Mouse (Mus musculus) MEL (cell line): ENCODE results near the gene G6pc3.

ENCODE experiments used
- CTCF ChIP-seq, 3 experiments: IDR thresholded peaks in 2 of 3; conservative IDR thresholded peaks in 1 of 3; 2 replicates each; pipeline ENCODE4 v1.5.1; 2011 to 2012; ENCODE audit warnings: low read length in 3 of 3, low read depth in 2 of 3, mild to moderate bottlenecking in 2 of 3, improper control_type of control experiment in 1 of 3, inconsistent platforms in 1 of 3, mixed read lengths in 1 of 3, moderate library complexity in 1 of 3; ENCODE audit not compliant: control insufficient read depth in 1 of 3, insufficient read depth in 1 of 3, poor library complexity in 1 of 3, severe bottlenecking in 1 of 3
- ETS1 ChIP-seq: IDR thresholded peaks from 2 replicates; pipeline ENCODE4 v1.6.1; 2012; ENCODE audit warnings: low read depth, mild to moderate bottlenecking, inconsistent platforms, low read length, improper control_type of control experiment, moderate library complexity
- MAX ChIP-seq: IDR thresholded peaks from 2 replicates; pipeline ENCODE4 v1.6.1; 2011; ENCODE audit warnings: low read length, improper control_type of control experiment
- POLR2A ChIP-seq, 2 experiments: IDR thresholded peaks; 2 replicates each; pipeline ENCODE4 v1.6.1; 2011 to 2012; ENCODE audit warnings: low read length in 2 of 2, mild to moderate bottlenecking in 2 of 2, control low read depth in 1 of 2, improper control_type of control experiment in 1 of 2, low read depth in 1 of 2, moderate library complexity in 1 of 2; ENCODE audit not compliant: control insufficient read depth in 1 of 2, insufficient read depth in 1 of 2, poor library complexity in 1 of 2
- ZC3H11A ChIP-seq: IDR thresholded peaks from 2 replicates; pipeline ENCODE4 v1.6.1; 2012; ENCODE audit warnings: low read depth, mild to moderate bottlenecking, inconsistent platforms, low read length, improper control_type of control experiment

- TF ChIP-seq ETS1 (no peak), MAX (no peak), CTCF (IDR thresholded peaks at IDR 0.05 in 2 of 3, conservative IDR thresholded peaks at IDR 0.05 in 1 of 3; ENCODE audit: control insufficient read depth in 1 of 3, insufficient read depth in 1 of 3, low read depth in 2 of 3, low read length in 3 of 3, poor library complexity in 1 of 3, severe bottlenecking in 1 of 3) (no peak), POLR2A (IDR thresholded peaks at IDR 0.05; ENCODE audit: control insufficient read depth in 1 of 2, insufficient read depth in 1 of 2, low read depth in 1 of 2, low read length in 2 of 2, poor library complexity in 1 of 2) (no peak), ZC3H11A (no peak)
These were observed 40.0 kb downstream of the G6pc3 start for GRCm38 (mm10) chr11:102229331-102229953.
